In the genomic region with DNA sequence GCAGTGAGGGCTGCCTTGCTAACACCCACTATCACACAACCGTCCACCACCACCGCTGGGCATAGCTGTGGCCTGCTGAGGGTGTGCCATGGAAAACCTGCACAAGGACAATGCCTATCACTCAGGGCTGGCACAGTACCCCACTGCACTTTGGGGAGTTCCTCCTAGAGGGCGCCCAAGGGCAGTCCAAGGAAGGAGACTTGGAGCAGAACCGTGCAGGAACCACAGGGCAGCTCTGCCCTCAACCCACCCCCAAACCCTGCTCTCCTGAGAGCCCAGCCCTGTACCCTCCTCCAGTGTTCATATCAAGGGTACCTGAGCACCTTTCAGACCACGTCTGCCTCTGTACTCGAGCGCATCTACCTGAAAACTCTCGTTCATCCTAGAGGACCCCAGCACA, we compare ENCODE assay signal across 8 mouse cellular contexts. TPM values are rescaled to one million over a fixed set of nuclear protein-coding genes. Genes with fewer than 3 reads are reported as not detected.
DNase-seq lines count a peak whose midpoint lies in the region; ATAC-seq and TF ChIP-seq lines count a peak whose summit lies in the region.

No protein-coding gene starts in this region.

- no peaks in the 10 kb centered on the region for H3K9me3 ChIP-seq in E14TG2a.4 (ENCODE audit: low read length)

- H3K4me1 ChIP-seq in E14TG2a.4 (replicated peaks; ENCODE audit: low read depth, low read length) = peaks cover 39% of the 10 kb centered on the region
- no peaks in the 10 kb centered on the region for H3K4me1 ChIP-seq in kidney, adult 2 months (ENCODE audit: control insufficient read depth, insufficient read depth, low read length)

- H3K27me3 ChIP-seq in E14TG2a.4 (ENCODE audit: insufficient read depth, low read length) = no peaks in the 10 kb centered on the region
- no peaks in the 10 kb centered on the region for H3K27me3 ChIP-seq in kidney, adult 2 months (replicated peaks; ENCODE audit: control insufficient read depth, insufficient read depth, low read length)

- no peak overlapping the region for H3K4me3 ChIP-seq in E14TG2a.4 (replicated peaks; ENCODE audit: low read length)
- no peak overlapping the region for H3K4me3 ChIP-seq in kidney, adult 2 months (ENCODE audit: insufficient read depth, low read depth, low read length)

- no peaks in the 10 kb centered on the region for H3K36me3 ChIP-seq in E14TG2a.4 (ENCODE audit: insufficient read depth, low read length)
- H3K36me3 ChIP-seq in kidney, adult 2 months (ENCODE audit: control insufficient read depth, insufficient read depth, low read length) = no peaks in the 10 kb centered on the region

- 57% methylated on average over 8 of the region's 8 CpGs for WGBS in kidney, adult 2 months

- peak; percentile 51 for DNase-seq in 3T3-L1 (ENCODE audit: low read depth, low spot score)
- DNase-seq in frontal cortex, adult 2 months (ENCODE audit: extremely low spot score in 1 of 2, low spot score in 1 of 2) = peak; percentile 35 to 86
- DNase-seq in kidney, adult 2 months = peak; percentile 53
- peak; percentile 59 to 65 for DNase-seq in left cerebral cortex, postnatal 25 days (ENCODE audit: low spot score in 2 of 2)
- peak; percentile 44 for DNase-seq in ovary, postnatal 14 days (ENCODE audit: low spot score)
- DNase-seq in T-cell, adult 2 months (ENCODE audit: low spot score) = no peak

- intact Hi-C loops in left cerebral cortex, postnatal 25 days (cut with DNase I) = loop anchor here (5.0 kb wide), 1 partner anchor 162 kb away; no protein-coding TSS in a partner anchor

- no peak for TF ChIP-seq POLR2A in kidney, adult 2 months (IDR thresholded peaks at IDR 0.05; ENCODE audit: low read depth, low read length)

- ATAC-seq in cerebellum, adult (ENCODE audit: insufficient number of reproducible peaks, low FRiP score, low TSS enrichment) = peak; percentile 69

- H3K27ac ChIP-seq in kidney, adult 2 months (ENCODE audit: insufficient read depth, low read depth, low read length) = no peak overlapping the region

- peak; percentile 40 for TF ChIP-seq CTCF in E14TG2a.4 (conservative IDR thresholded peaks at IDR 0.05; ENCODE audit: low read length)
- peak; percentile 62 for TF ChIP-seq CTCF in kidney, adult 2 months (conservative IDR thresholded peaks at IDR 0.05; ENCODE audit: insufficient read depth, insufficient read length, low read depth, low read length)

RNA-seq across cellular contexts. Expression of a gene that starts 11.9 kb away (rescaled TPM):
- 66.1 and 68.5 TPM in 2 replicates for polyA plus RNA-seq in frontal cortex, adult 2 months (2012; rRNA removed)
- polyA plus RNA-seq in kidney, adult 2 months (2012; rRNA removed) = 10.8 and 11.6 TPM in 2 replicates
- 100 to 1,000 TPM in 1 of 2 experiments, 10 to 100 TPM in 1; 94.0 to 101 TPM for total RNA-seq in left cerebral cortex, postnatal 25 days (2021)
